Mouse (Mus musculus) MEL (cell line): ENCODE measurements at regions not wholly inside any gene's neighbourhood (a gene's known extent, or its start where the extent isn't known, plus 50 kb on each side); places are given as distances from the start of the nearest gene placed in this dataset.

Source experiments
- DNase-seq: peaks from one replicate; pipeline ENCODE4 v3.0.0; 2011; ENCODE audit warnings: low read depth, low spot score
- H3K27ac ChIP-seq: 2 replicates; pipeline ENCODE4 v1.5.1; 2012; ENCODE audit warnings: low read depth, mild to moderate bottlenecking, control low read depth, low read length, moderate library complexity; ENCODE audit not compliant: control insufficient read depth
- H3K27me3 ChIP-seq, 2 experiments: fragments of 150-350 bp in 1 of 2; sonication (generic) in 1 of 2; 2 replicates each; pipeline ENCODE4 v1.6.1; 2012; ENCODE audit warnings: low read length in 2 of 2, mild to moderate bottlenecking in 2 of 2, improper control_type of control experiment in 1 of 2, moderate library complexity in 1 of 2; ENCODE audit not compliant: insufficient read depth in 2 of 2, control insufficient read depth in 1 of 2
- H3K36me3 ChIP-seq, 2 experiments: 2 replicates each; pipeline ENCODE4 v1.6.1; 2012 to 2014; ENCODE audit warnings: low read length in 2 of 2, improper control_type of control experiment in 1 of 2, inconsistent platforms in 1 of 2, mild to moderate bottlenecking in 1 of 2; ENCODE audit not compliant: insufficient read depth in 2 of 2, control insufficient read depth in 1 of 2
- H3K4me1 ChIP-seq, 2 experiments: fragments of 150-350 bp in 1 of 2; sonication (generic) in 1 of 2; 2 replicates each; pipeline ENCODE4 v1.6.1; 2012; ENCODE audit warnings: low read length in 2 of 2, improper control_type of control experiment in 1 of 2, mild to moderate bottlenecking in 1 of 2; ENCODE audit not compliant: insufficient read depth in 2 of 2, control insufficient read depth in 1 of 2
- H3K4me3 ChIP-seq, 2 experiments: fragments of 150-350 bp in 1 of 2; sonication (generic) in 1 of 2; 2 replicates each; pipeline ENCODE4 v1.5.1; 2012; ENCODE audit warnings: low read depth in 2 of 2, low read length in 2 of 2, mild to moderate bottlenecking in 2 of 2, moderate library complexity in 2 of 2, control low read depth in 1 of 2, improper control_type of control experiment in 1 of 2; ENCODE audit not compliant: control insufficient read depth in 1 of 2, insufficient read depth in 1 of 2
- H3K79me2 ChIP-seq: 2 replicates; pipeline ENCODE4 v1.6.1; 2012; ENCODE audit warnings: mild to moderate bottlenecking, low read length, moderate library complexity; ENCODE audit not compliant: control insufficient read depth, poor library complexity, insufficient read depth
- H3K9ac ChIP-seq: 2 replicates; pipeline ENCODE4 v1.6.1; 2012; ENCODE audit warnings: low read depth, mild to moderate bottlenecking, control low read depth, low read length, moderate library complexity; ENCODE audit not compliant: control insufficient read depth, poor library complexity, severe bottlenecking
- H3K9me3 ChIP-seq: fragments of 150-350 bp; sonication (generic); replicated peaks from 2 replicates; pipeline ENCODE4 v1.6.1; 2012; ENCODE audit warnings: mild to moderate bottlenecking, low read length, improper control_type of control experiment, moderate library complexity; ENCODE audit not compliant: insufficient read depth
- BHLHE40 ChIP-seq: IDR thresholded peaks from 2 replicates; pipeline ENCODE4 v1.6.1; 2012; ENCODE audit warnings: low read depth, mild to moderate bottlenecking, inconsistent platforms, low read length, improper control_type of control experiment, borderline replicate concordance
- E2F4 ChIP-seq: IDR thresholded peaks from 2 replicates; pipeline ENCODE4 v1.6.1; 2011; ENCODE audit warnings: low read depth, low read length, improper control_type of control experiment, borderline replicate concordance
- EP300 ChIP-seq, 2 experiments: IDR thresholded peaks; 2 replicates each; pipeline ENCODE4 v1.6.1; 2011; ENCODE audit warnings: improper control_type of control experiment in 2 of 2, low read length in 2 of 2, low read depth in 1 of 2, mild to moderate bottlenecking in 1 of 2
- ETS1 ChIP-seq: IDR thresholded peaks from 2 replicates; pipeline ENCODE4 v1.6.1; 2012; ENCODE audit warnings: low read depth, mild to moderate bottlenecking, inconsistent platforms, low read length, improper control_type of control experiment, moderate library complexity
- GATA1 ChIP-seq: IDR thresholded peaks from 2 replicates; pipeline ENCODE4 v1.6.1; 2011; ENCODE audit warnings: low read depth, low read length, improper control_type of control experiment
- MAFK ChIP-seq: IDR thresholded peaks from 2 replicates; pipeline ENCODE4 v1.6.1; 2011; ENCODE audit warnings: low read depth, mild to moderate bottlenecking, low read length, improper control_type of control experiment, borderline replicate concordance
- MAX ChIP-seq: IDR thresholded peaks from 2 replicates; pipeline ENCODE4 v1.6.1; 2011; ENCODE audit warnings: low read length, improper control_type of control experiment
- MAZ ChIP-seq: IDR thresholded peaks from 2 replicates; pipeline ENCODE4 v1.6.1; 2012; ENCODE audit warnings: low read depth, mild to moderate bottlenecking, inconsistent platforms, low read length, improper control_type of control experiment
- MEF2A ChIP-seq: IDR thresholded peaks from 2 replicates; pipeline ENCODE4 v1.6.1; 2014; ENCODE audit warnings: low read depth, mild to moderate bottlenecking, inconsistent platforms, low read length, improper control_type of control experiment; ENCODE audit not compliant: poor library complexity, insufficient replicate concordance, severe bottlenecking; ENCODE audit errors: extremely low read depth
- MXI1 ChIP-seq: IDR thresholded peaks from 2 replicates; pipeline ENCODE4 v1.6.1; 2011; ENCODE audit warnings: mild to moderate bottlenecking, low read depth, low read length, improper control_type of control experiment
- NRF1 ChIP-seq: IDR thresholded peaks from 2 replicates; pipeline ENCODE4 v1.6.1; 2014; ENCODE audit warnings: low read depth, mild to moderate bottlenecking, inconsistent platforms, low read length, improper control_type of control experiment, moderate library complexity; ENCODE audit not compliant: poor library complexity, insufficient read depth, severe bottlenecking
- POLR2AphosphoS2 ChIP-seq: IDR thresholded peaks from 2 replicates; pipeline ENCODE4 v1.6.1; 2011; ENCODE audit warnings: low read length, improper control_type of control experiment
- RAD21 ChIP-seq: IDR thresholded peaks from 2 replicates; pipeline ENCODE4 v1.6.1; 2011; ENCODE audit warnings: mild to moderate bottlenecking, low read depth, low read length, improper control_type of control experiment
- SIN3A ChIP-seq: IDR thresholded peaks from 2 replicates; pipeline ENCODE4 v1.6.1; 2012; ENCODE audit warnings: low read length, improper control_type of control experiment, inconsistent platforms
- SMC3 ChIP-seq: IDR thresholded peaks from 2 replicates; pipeline ENCODE4 v1.6.1; 2011; ENCODE audit warnings: low read depth, low read length, improper control_type of control experiment
- TAL1 ChIP-seq: IDR thresholded peaks from 2 replicates; pipeline ENCODE4 v1.6.1; 2012; ENCODE audit warnings: mild to moderate bottlenecking, inconsistent platforms, low read length, moderate library complexity, mixed read lengths
- TCF12 ChIP-seq: IDR thresholded peaks from 2 replicates; pipeline ENCODE4 v1.6.1; 2014; ENCODE audit warnings: low read depth, mild to moderate bottlenecking, inconsistent platforms, low read length, improper control_type of control experiment, moderate library complexity
- USF1 ChIP-seq: IDR thresholded peaks from 2 replicates; pipeline ENCODE4 v1.6.1; 2014; ENCODE audit warnings: low read depth, mild to moderate bottlenecking, inconsistent platforms, low read length, improper control_type of control experiment, moderate library complexity
- ZKSCAN1 ChIP-seq: IDR thresholded peaks from 2 replicates; pipeline ENCODE4 v1.6.1; 2012; ENCODE audit warnings: low read depth, mild to moderate bottlenecking, inconsistent platforms, low read length, improper control_type of control experiment, moderate library complexity
- ZMIZ1 ChIP-seq: IDR thresholded peaks from 2 replicates; pipeline ENCODE4 v1.6.1; 2012; ENCODE audit warnings: low read depth, mild to moderate bottlenecking, inconsistent platforms, low read length, improper control_type of control experiment, moderate library complexity

- no peak for TF ChIP-seq SIN3A
- no peak for TF ChIP-seq GATA1
- no peak for TF ChIP-seq MEF2A
- no peak for TF ChIP-seq POLR2AphosphoS2
- TF ChIP-seq BHLHE40 = no peak
- no peak for TF ChIP-seq NRF1
- no peak for TF ChIP-seq MXI1
- no peak overlapping the region for H3K9ac ChIP-seq
- H3K9me3 ChIP-seq = no peaks in the 10 kb centered on the region
- H3K27me3 ChIP-seq = no peaks in the 10 kb centered on the region
- H3K4me3 ChIP-seq = no peak overlapping the region
- DNase-seq = no peak
- no peaks in the 10 kb centered on the region for H3K36me3 ChIP-seq
- H3K79me2 ChIP-seq = no peaks in the 10 kb centered on the region
- H3K4me1 ChIP-seq = no peaks in the 10 kb centered on the region
- H3K27ac ChIP-seq = no peak overlapping the region
These were observed 462.6 kb downstream of the Tmem135 start for GRCm38 (mm10) chr7:88941246-88941910.

- no peaks in the 10 kb centered on the region for H3K4me1 ChIP-seq
- H3K9ac ChIP-seq = no peak overlapping the region
- H3K36me3 ChIP-seq = no peaks in the 10 kb centered on the region
- no peaks in the 10 kb centered on the region for H3K79me2 ChIP-seq
- no peak overlapping the region for H3K27ac ChIP-seq
- DNase-seq = no peak
- no peaks in the 10 kb centered on the region for H3K9me3 ChIP-seq
- no peaks in the 10 kb centered on the region for H3K27me3 ChIP-seq
- no peak overlapping the region for H3K4me3 ChIP-seq
- TF ChIP-seq TCF12 = no peak
- no peak for TF ChIP-seq MAZ
- TF ChIP-seq E2F4 = no peak
- no peak for TF ChIP-seq USF1
- TF ChIP-seq TAL1 = no peak
- no peak for TF ChIP-seq ZMIZ1
- TF ChIP-seq RAD21 = no peak
- TF ChIP-seq MEF2A = no peak
- no peak for TF ChIP-seq NRF1
- no peak for TF ChIP-seq MAX
- no peak for TF ChIP-seq SMC3
- TF ChIP-seq ETS1 = no peak
- no peak for TF ChIP-seq ZKSCAN1
- no peak for TF ChIP-seq MAFK
- TF ChIP-seq EP300 (IDR thresholded peaks at IDR 0.05; ENCODE audit: low read depth in 1 of 2, low read length in 2 of 2) = no peak
These were observed 463.8 kb downstream of the Tmem135 start for GRCm38 (mm10) chr7:88940196-88940595.
